Mouse (Mus musculus) induced T-regulatory cell, adult 2 months (primary cell): ENCODE results near the gene Gm21586.
"Not testable (repeated sequence)": the region's sequence is repeated elsewhere in the genome, so short reads cannot be mapped to it uniquely, and the experiment has no call there.

Source experiments
- DNase-seq: peaks from one replicate; pipeline ENCODE4 v3.0.0-alpha.2; 2012; ENCODE audit warnings: low read depth

Gene Gm21586

GRCm38 (mm10) chr4:42439078-42439477 is at the start of gene Gm21586:
Gene Gm21586 (plus strand): TSS chr4:42439378.
- not testable (repeated sequence) for DNase-seq

DNA sequence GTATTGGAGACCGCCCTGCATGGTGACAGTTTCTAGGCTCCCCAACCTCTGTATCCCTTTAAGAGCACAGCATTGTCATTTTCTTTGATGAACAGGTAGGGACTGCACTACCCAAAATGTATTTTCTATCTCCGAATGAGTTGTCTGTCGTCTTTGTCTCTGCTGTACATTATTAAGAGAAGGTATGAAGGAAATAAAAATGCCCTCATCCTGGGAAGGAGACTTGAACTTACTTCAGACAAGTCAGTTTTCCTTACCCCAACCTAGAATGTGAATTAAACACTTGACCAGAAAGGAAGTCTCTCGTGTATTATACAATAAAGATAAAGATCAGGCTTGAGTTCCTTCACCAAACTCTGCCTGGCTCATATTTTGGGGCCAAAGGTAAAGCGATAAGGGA is 27.3 kb downstream of the Gm21586 start, which contains the start of gene Gm2163:
TSS of gene Gm2163 (plus strand) at position 301 of the 400 bp plus-strand sequence.
- DNase-seq, result not testable (repeated sequence)
